Mouse (Mus musculus): ENCODE data around the gene Utrn. TPM values are rescaled to one million over a fixed set of nuclear protein-coding genes. Genes with fewer than 3 reads are reported as not detected.

Gene Utrn
- polyA plus RNA-seq, 1 experiment: 14.5 TPM

GRCm38 (mm10) chr10:12579048-12579447 is 290.1 kb downstream of the Utrn start:
- DNase-seq (ENCODE audit: low read depth): no peak
- TF ChIP-seq POLR2A (IDR thresholded peaks at IDR 0.05; ENCODE audit: borderline replicate concordance, extremely low read depth, insufficient read depth, insufficient read length, poor library complexity, severe bottlenecking) (no peak), CTCF (IDR thresholded peaks at IDR 0.05; ENCODE audit: borderline replicate concordance, extremely low read depth, insufficient read depth, insufficient read length) (no peak)

GRCm38 (mm10) chr10:12575849-12576435 is 293.2 kb downstream of the Utrn start:
- TF ChIP-seq POLR2A (IDR thresholded peaks at IDR 0.05; ENCODE audit: borderline replicate concordance, extremely low read depth, insufficient read depth, insufficient read length, poor library complexity, severe bottlenecking): no peak
- TF ChIP-seq CTCF (IDR thresholded peaks at IDR 0.05; ENCODE audit: borderline replicate concordance, extremely low read depth, insufficient read depth, insufficient read length): no peak
- DNase-seq (ENCODE audit: low read depth): no peak

GRCm38 (mm10) chr10:12574760-12575159 is 294.4 kb downstream of the Utrn start:
- TF ChIP-seq POLR2A (IDR thresholded peaks at IDR 0.05; ENCODE audit: borderline replicate concordance, extremely low read depth, insufficient read depth, insufficient read length, poor library complexity, severe bottlenecking) (no peak), CTCF (IDR thresholded peaks at IDR 0.05; ENCODE audit: borderline replicate concordance, extremely low read depth, insufficient read depth, insufficient read length) (no peak)
- DNase-seq (ENCODE audit: low read depth): peak; percentile 47

GRCm38 (mm10) chr10:12573601-12574000 is 295.6 kb downstream of the Utrn start:
- DNase-seq (ENCODE audit: low read depth): no peak
- no peak for TF ChIP-seq POLR2A (IDR thresholded peaks at IDR 0.05; ENCODE audit: borderline replicate concordance, extremely low read depth, insufficient read depth, insufficient read length, poor library complexity, severe bottlenecking)
- no peak for TF ChIP-seq CTCF (IDR thresholded peaks at IDR 0.05; ENCODE audit: borderline replicate concordance, extremely low read depth, insufficient read depth, insufficient read length)

- TF ChIP-seq CTCF (IDR thresholded peaks at IDR 0.05; ENCODE audit: borderline replicate concordance, extremely low read depth, insufficient read depth, insufficient read length): no peak
- no peak for TF ChIP-seq POLR2A (IDR thresholded peaks at IDR 0.05; ENCODE audit: borderline replicate concordance, extremely low read depth, insufficient read depth, insufficient read length, poor library complexity, severe bottlenecking)
- no peak for DNase-seq (ENCODE audit: low read depth)
These were observed 296.4 kb downstream of the Utrn start for GRCm38 (mm10) chr10:12572759-12573158.

GRCm38 (mm10) chr10:12564425-12564824 is 304.7 kb downstream of the Utrn start:
- DNase-seq (ENCODE audit: low read depth): no peak
- no peak for TF ChIP-seq POLR2A (IDR thresholded peaks at IDR 0.05; ENCODE audit: borderline replicate concordance, extremely low read depth, insufficient read depth, insufficient read length, poor library complexity, severe bottlenecking)
- TF ChIP-seq CTCF (IDR thresholded peaks at IDR 0.05; ENCODE audit: borderline replicate concordance, extremely low read depth, insufficient read depth, insufficient read length): no peak

- TF ChIP-seq CTCF (IDR thresholded peaks at IDR 0.05; ENCODE audit: borderline replicate concordance, extremely low read depth, insufficient read depth, insufficient read length) (no peak), POLR2A (IDR thresholded peaks at IDR 0.05; ENCODE audit: borderline replicate concordance, extremely low read depth, insufficient read depth, insufficient read length, poor library complexity, severe bottlenecking) (no peak)
- no peak for DNase-seq (ENCODE audit: low read depth)
These were observed 310.4 kb downstream of the Utrn start for GRCm38 (mm10) chr10:12558810-12559209.

- DNase-seq (ENCODE audit: low read depth): no peak
- TF ChIP-seq POLR2A (IDR thresholded peaks at IDR 0.05; ENCODE audit: borderline replicate concordance, extremely low read depth, insufficient read depth, insufficient read length, poor library complexity, severe bottlenecking): no peak
These were observed 315.0 kb downstream of the Utrn start for GRCm38 (mm10) chr10:12554090-12554718.

- DNase-seq (ENCODE audit: low read depth): no peak
- TF ChIP-seq CTCF (IDR thresholded peaks at IDR 0.05; ENCODE audit: borderline replicate concordance, extremely low read depth, insufficient read depth, insufficient read length) (no peak), POLR2A (IDR thresholded peaks at IDR 0.05; ENCODE audit: borderline replicate concordance, extremely low read depth, insufficient read depth, insufficient read length, poor library complexity, severe bottlenecking) (no peak)
These were observed 316.3 kb downstream of the Utrn start for GRCm38 (mm10) chr10:12552890-12553278.

- no peak for DNase-seq (ENCODE audit: low read depth)
- TF ChIP-seq POLR2A (IDR thresholded peaks at IDR 0.05; ENCODE audit: borderline replicate concordance, extremely low read depth, insufficient read depth, insufficient read length, poor library complexity, severe bottlenecking) (no peak), CTCF (IDR thresholded peaks at IDR 0.05; ENCODE audit: borderline replicate concordance, extremely low read depth, insufficient read depth, insufficient read length) (no peak)
These were observed 316.8 kb downstream of the Utrn start for GRCm38 (mm10) chr10:12552196-12552889.

GRCm38 (mm10) chr10:12551735-12552134 is 317.4 kb downstream of the Utrn start:
- TF ChIP-seq CTCF (IDR thresholded peaks at IDR 0.05; ENCODE audit: borderline replicate concordance, extremely low read depth, insufficient read depth, insufficient read length) (no peak), POLR2A (IDR thresholded peaks at IDR 0.05; ENCODE audit: borderline replicate concordance, extremely low read depth, insufficient read depth, insufficient read length, poor library complexity, severe bottlenecking) (no peak)
- DNase-seq (ENCODE audit: low read depth): no peak
